Mouse (Mus musculus) heart, embryonic 15.5 days (tissue): Measurements from ENCODE around the gene Acaca. TPM values are rescaled to one million over a fixed set of nuclear protein-coding genes. Genes with fewer than 3 reads are reported as not detected.

ENCODE experiments used
- ATAC-seq: fragments of 200-750 bp; cut with Nextera tagmentation; replicated peaks from 2 replicates; pipeline ENCODE4 v1.8.0; 2017; ENCODE audit warnings: low read depth, moderate TSS enrichment; ENCODE audit not compliant: insufficient number of reproducible peaks, insufficient read depth, low FRiP score
- H3K27ac ChIP-seq: fragments of 300-500 bp; sonication (generic); 2 replicates; pipeline ENCODE4 v1.5.1; 2015; ENCODE audit warnings: mild to moderate bottlenecking, inconsistent platforms
- H3K27me3 ChIP-seq: fragments of 300-500 bp; sonication (generic); 2 replicates; pipeline ENCODE4 v1.6.1; 2015; ENCODE audit warnings: inconsistent platforms
- H3K36me3 ChIP-seq: fragments of 300-500 bp; sonication (generic); 2 replicates; pipeline ENCODE4 v1.6.1; 2015; ENCODE audit warnings: mild to moderate bottlenecking, inconsistent platforms
- H3K4me1 ChIP-seq: fragments of 300-500 bp; sonication (generic); replicated peaks from 2 replicates; pipeline ENCODE4 v1.6.1; 2015; ENCODE audit warnings: inconsistent platforms
- H3K4me2 ChIP-seq: fragments of 300-500 bp; sonication (generic); 2 replicates; pipeline ENCODE4 v1.6.1; 2015; ENCODE audit warnings: inconsistent platforms, mild to moderate bottlenecking, moderate library complexity
- H3K4me3 ChIP-seq: fragments of 300-500 bp; sonication (generic); 2 replicates; pipeline ENCODE4 v1.5.1; 2015; ENCODE audit warnings: mild to moderate bottlenecking, inconsistent platforms
- H3K9ac ChIP-seq: fragments of 300-500 bp; sonication (generic); 2 replicates; pipeline ENCODE4 v1.6.1; 2015; ENCODE audit warnings: mild to moderate bottlenecking, inconsistent platforms
- H3K9me3 ChIP-seq: fragments of 300-500 bp; sonication (generic); replicated peaks from 2 replicates; pipeline ENCODE4 v1.6.1; 2016; ENCODE audit warnings: inconsistent platforms
- WGBS: fragments of 180-500 bp; shearing (Covaris S2); methylation state at CpG from one replicate; pipeline ENCODE4 v1.1.7; 2015; ENCODE audit warnings: mixed read lengths; 5-methylcytosine and 5-hydroxymethylcytosine counted together
- polyA plus RNA-seq: library from polyadenylated mRNA; unstranded; fragments of >200 nt; fragmentation: Nextera tagmentation; extraction: Ambion mirVana; gene quantifications from 2 replicates; pipeline ENCODE4 v1.2.1, GENCODE M21; 2015

Acaca gene
- polyA plus RNA-seq, 1 experiment from 2014 or later, result 5.9 TPM

- WGBS, result 38% methylated on average over 6 of the region's 6 CpGs
- H3K27me3 ChIP-seq, result no peaks in the 10 kb centered on the region
- H3K4me3 ChIP-seq, result no peak overlapping the region
- peak overlapping the region; percentile 60 for H3K27ac ChIP-seq
- peak overlapping the region; percentile 33 for H3K4me2 ChIP-seq
- H3K4me1 ChIP-seq, result peaks cover 8% of the 10 kb centered on the region
- no peak for ATAC-seq
- no peaks in the 10 kb centered on the region for H3K36me3 ChIP-seq
- H3K9me3 ChIP-seq, result no peaks in the 10 kb centered on the region
- no peak overlapping the region for H3K9ac ChIP-seq
Measured at GRCm38 (mm10) chr11:84344522-84345236, 215.2 kb downstream of the Acaca start.

GRCm38 (mm10) chr11:84347766-84348165 is 218.3 kb downstream of the Acaca start:
- H3K4me1 ChIP-seq, result peaks cover 14% of the 10 kb centered on the region
- H3K36me3 ChIP-seq, result no peaks in the 10 kb centered on the region
- ATAC-seq, result no peak
- 79% methylated on average over 2 of the region's 2 CpGs for WGBS
- no peaks in the 10 kb centered on the region for H3K9me3 ChIP-seq
- H3K4me2 ChIP-seq, result no peak overlapping the region
- no peak overlapping the region for H3K4me3 ChIP-seq
- H3K27ac ChIP-seq, result no peak overlapping the region
- no peaks in the 10 kb centered on the region for H3K27me3 ChIP-seq
- no peak overlapping the region for H3K9ac ChIP-seq

DNA sequence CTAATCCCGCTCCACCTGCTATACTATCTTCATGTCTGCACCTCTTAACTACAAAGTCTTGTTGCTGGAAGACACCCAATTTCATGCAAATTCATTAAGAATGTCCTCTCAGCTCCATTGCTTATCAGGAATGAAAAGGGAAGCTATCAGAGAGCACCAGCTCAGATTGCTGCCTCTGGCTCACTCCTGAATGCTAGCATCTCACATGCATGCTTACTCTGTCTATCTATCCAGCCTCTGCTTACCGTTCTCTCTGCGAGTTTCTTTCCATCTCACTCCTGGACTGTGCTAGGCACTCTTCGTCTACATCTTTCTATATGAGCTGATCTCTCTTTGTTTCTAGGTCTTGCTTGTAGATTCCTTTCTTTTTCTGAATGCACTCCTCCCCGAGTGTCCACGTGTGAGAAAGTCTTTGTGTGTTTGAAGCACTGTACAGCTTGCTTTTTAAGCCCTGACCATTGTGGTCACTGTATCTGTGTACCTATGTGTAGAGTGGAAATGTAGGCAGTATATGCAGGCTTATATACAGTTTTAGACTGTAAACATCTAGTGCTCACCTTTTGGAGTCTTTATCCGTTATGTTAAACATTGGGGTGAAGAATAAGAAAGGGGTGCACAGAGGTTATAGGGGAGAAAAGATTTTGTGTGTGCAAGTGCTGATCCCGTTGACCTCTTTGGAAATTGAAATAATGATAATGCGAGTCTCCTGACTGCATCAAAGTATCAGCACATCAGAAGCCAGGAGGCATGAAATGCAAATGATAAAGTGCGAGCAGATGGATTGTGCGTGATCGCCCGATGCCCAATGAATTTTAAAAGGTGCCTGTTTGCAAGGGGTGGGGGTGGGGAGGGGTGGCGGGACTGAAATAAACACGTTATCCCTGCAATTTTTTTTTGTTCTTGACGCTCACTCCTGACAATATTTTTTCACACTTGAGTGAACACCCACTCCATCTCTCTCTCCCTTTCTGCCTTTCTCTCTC is 219.7 kb downstream of the Acaca start:
- H3K9ac ChIP-seq, result no peak overlapping the region
- 77% methylated on average over 16 of the region's 16 CpGs for WGBS
- H3K27ac ChIP-seq, result no peak overlapping the region
- H3K9me3 ChIP-seq, result no peaks in the 10 kb centered on the region
- peaks cover 14% of the 10 kb centered on the region for H3K4me1 ChIP-seq
- no peaks in the 10 kb centered on the region for H3K36me3 ChIP-seq
- no peak overlapping the region for H3K4me3 ChIP-seq
- no peaks in the 10 kb centered on the region for H3K27me3 ChIP-seq
- H3K4me2 ChIP-seq, result no peak overlapping the region
- no peak for ATAC-seq

DNA sequence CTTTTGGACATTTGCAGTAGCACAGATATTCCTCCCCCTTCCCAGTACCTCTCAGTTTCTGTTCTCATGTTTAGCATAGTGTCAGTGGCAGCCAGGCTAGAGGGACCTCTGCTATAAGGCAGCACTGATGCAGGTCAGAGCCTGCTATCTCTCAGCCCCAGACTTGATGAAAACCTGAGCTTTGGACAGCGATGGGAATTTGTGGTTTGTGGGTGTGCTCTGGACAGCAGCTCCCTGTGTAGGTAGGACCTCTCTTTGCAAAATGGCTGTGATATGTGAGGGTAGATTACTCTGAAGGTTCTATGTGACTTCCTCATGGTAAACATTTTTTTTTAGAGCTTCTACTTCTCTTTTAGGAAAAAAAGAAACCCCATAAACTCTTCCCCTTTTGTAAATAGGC is 221.7 kb downstream of the Acaca start:
- WGBS, result 24% methylated on average over 1 of the region's 1 CpGs
- no peaks in the 10 kb centered on the region for H3K27me3 ChIP-seq
- no peak overlapping the region for H3K27ac ChIP-seq
- H3K36me3 ChIP-seq, result no peaks in the 10 kb centered on the region
- peaks cover 6% of the 10 kb centered on the region; the same call in 1 of the 2 replicates for H3K4me1 ChIP-seq
- H3K4me3 ChIP-seq, result no peak overlapping the region
- no peaks in the 10 kb centered on the region for H3K9me3 ChIP-seq
- H3K4me2 ChIP-seq, result no peak overlapping the region
- ATAC-seq, result no peak
- no peak overlapping the region for H3K9ac ChIP-seq

DNA sequence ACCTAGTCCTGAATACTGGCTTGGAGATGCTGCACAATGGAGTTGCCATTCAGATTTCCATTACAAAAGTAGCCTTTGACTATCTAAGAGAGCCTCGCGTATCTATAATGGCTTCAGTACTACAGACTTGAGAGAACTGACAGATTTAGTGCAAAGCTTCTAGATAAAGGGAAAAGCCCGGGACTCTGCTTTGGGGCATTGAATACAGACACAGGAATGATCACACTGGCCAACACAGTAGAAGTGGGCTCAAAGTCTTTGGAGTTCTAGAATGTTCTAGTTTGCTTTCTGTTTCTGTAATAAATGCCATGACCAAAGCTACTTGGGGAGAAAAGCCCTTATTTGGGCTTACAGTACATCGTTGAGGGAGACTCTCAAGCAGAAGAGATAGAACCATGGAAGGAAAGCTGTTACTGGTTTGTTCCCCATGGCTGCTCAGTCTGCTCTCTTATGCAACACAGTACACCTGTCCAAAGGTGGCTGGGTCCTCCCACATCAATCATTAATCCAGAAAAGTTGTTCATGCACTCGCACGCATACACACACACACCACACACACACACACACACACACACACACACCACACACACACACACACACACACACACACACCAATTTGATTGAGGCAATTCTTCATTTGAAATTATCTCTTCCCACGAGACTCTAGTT is 223.7 kb downstream of the Acaca start:
- Histone ChIP-seq H3K27me3 (no peaks in the 10 kb centered on the region), H3K27ac (no peak overlapping the region), H3K4me3 (no peak overlapping the region), H3K9me3 (no peaks in the 10 kb centered on the region), H3K9ac (no peak overlapping the region), H3K4me2 (no peak overlapping the region), H3K4me1 (peaks cover 6% of the 10 kb centered on the region; the same call in 1 of the 2 replicates), H3K36me3 (no peaks in the 10 kb centered on the region)
- ATAC-seq, result no peak
- 79% methylated on average over 7 of the region's 7 CpGs for WGBS

- no peaks in the 10 kb centered on the region for H3K4me1 ChIP-seq
- H3K27ac ChIP-seq, result no peak overlapping the region
- no peak overlapping the region for H3K4me2 ChIP-seq
- no peak overlapping the region for H3K9ac ChIP-seq
- WGBS, result 88% methylated on average over 3 of the region's 3 CpGs
- H3K4me3 ChIP-seq, result no peak overlapping the region
- no peaks in the 10 kb centered on the region for H3K27me3 ChIP-seq
- H3K36me3 ChIP-seq, result no peaks in the 10 kb centered on the region
- no peaks in the 10 kb centered on the region for H3K9me3 ChIP-seq
- no peak for ATAC-seq
Measured at GRCm38 (mm10) chr11:84357304-84357703, 227.8 kb downstream of the Acaca start.

DNA sequence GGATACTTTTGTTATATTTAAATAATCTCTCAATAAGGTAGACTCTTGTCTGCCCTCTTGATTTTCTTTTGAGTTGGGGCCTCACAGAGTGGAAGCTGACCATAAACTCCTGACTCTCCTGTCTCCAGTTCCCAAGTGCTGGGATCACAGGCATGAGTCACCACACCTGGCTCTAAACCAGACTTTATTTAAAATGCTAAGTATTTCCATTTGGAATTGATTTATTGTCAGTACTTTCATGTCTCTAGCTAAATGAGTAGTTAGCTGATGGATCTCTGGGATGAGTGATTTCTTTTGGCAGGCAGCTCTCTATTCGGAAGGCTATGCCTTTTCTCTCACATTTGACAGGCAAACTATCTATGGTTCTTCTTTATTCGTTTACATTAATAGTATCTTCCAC is 228.3 kb downstream of the Acaca start:
- ATAC-seq, result no peak
- Histone ChIP-seq H3K4me2 (no peak overlapping the region), H3K4me3 (no peak overlapping the region), H3K27ac (no peak overlapping the region), H3K9ac (no peak overlapping the region), H3K27me3 (no peaks in the 10 kb centered on the region), H3K4me1 (peaks cover under 1% of the 10 kb centered on the region; the same call in 1 of the 2 replicates), H3K36me3 (no peaks in the 10 kb centered on the region), H3K9me3 (no peaks in the 10 kb centered on the region)
- 80% methylated on average over 2 of the region's 2 CpGs for WGBS

DNA sequence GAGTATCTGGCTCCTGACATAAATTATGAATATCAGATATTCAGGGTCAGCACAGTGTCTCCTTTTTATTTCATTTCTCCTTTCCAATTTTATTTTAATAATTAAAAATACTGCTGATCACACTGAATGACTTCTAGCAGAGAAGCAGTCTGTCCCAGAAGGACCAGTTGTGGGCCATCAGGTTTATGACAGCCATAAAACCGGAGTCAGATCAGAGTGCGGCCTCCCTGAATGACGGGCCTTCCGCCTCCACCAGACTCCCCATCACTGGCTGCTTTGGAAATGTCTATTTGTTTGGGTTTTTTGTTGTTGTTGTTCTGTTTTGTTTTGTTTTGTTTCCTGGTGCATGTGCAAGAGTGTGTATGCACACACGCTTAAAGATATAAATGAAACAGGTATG is 232.1 kb downstream of the Acaca start:
- Histone ChIP-seq H3K27me3 (no peaks in the 10 kb centered on the region), H3K4me2 (no peak overlapping the region), H3K9ac (no peak overlapping the region), H3K36me3 (no peaks in the 10 kb centered on the region), H3K9me3 (no peaks in the 10 kb centered on the region), H3K4me1 (peaks cover 3% of the 10 kb centered on the region; the same call in 1 of the 2 replicates), H3K27ac (no peak overlapping the region), H3K4me3 (no peak overlapping the region)
- ATAC-seq, result no peak
- 91% methylated on average over 5 of the region's 5 CpGs for WGBS

- 49% methylated on average over 6 of the region's 6 CpGs for WGBS
- H3K9me3 ChIP-seq, result no peaks in the 10 kb centered on the region
- no peaks in the 10 kb centered on the region for H3K27me3 ChIP-seq
- no peak overlapping the region for H3K4me3 ChIP-seq
- H3K4me1 ChIP-seq, result peaks cover 3% of the 10 kb centered on the region; the same call in 1 of the 2 replicates
- H3K27ac ChIP-seq, result no peak overlapping the region
- H3K9ac ChIP-seq, result no peak overlapping the region
- no peaks in the 10 kb centered on the region for H3K36me3 ChIP-seq
- ATAC-seq, result no peak
- no peak overlapping the region for H3K4me2 ChIP-seq
Measured at GRCm38 (mm10) chr11:84362633-84363243, 233.3 kb downstream of the Acaca start.

- Histone ChIP-seq H3K36me3 (no peaks in the 10 kb centered on the region), H3K4me1 (peaks cover 3% of the 10 kb centered on the region; the same call in 1 of the 2 replicates), H3K9ac (no peak overlapping the region), H3K9me3 (no peaks in the 10 kb centered on the region), H3K27ac (no peak overlapping the region), H3K27me3 (no peaks in the 10 kb centered on the region), H3K4me2 (no peak overlapping the region), H3K4me3 (no peak overlapping the region)
- no peak for ATAC-seq
- 44% methylated on average over 1 of the region's 1 CpGs for WGBS
Measured at GRCm38 (mm10) chr11:84365313-84365712, 235.8 kb downstream of the Acaca start.

GRCm38 (mm10) chr11:84368902-84369301 is 239.4 kb downstream of the Acaca start:
- H3K9me3 ChIP-seq, result no peaks in the 10 kb centered on the region
- H3K27me3 ChIP-seq, result no peaks in the 10 kb centered on the region
- H3K27ac ChIP-seq, result no peak overlapping the region
- H3K4me1 ChIP-seq, result no peaks in the 10 kb centered on the region
- H3K36me3 ChIP-seq, result 0 out of 2 replicates have a peak, but pooled peaks cover 4% of the 10 kb centered on the region
- 70% methylated on average over 2 of the region's 2 CpGs for WGBS
- H3K4me2 ChIP-seq, result no peak overlapping the region
- H3K9ac ChIP-seq, result no peak overlapping the region
- H3K4me3 ChIP-seq, result no peak overlapping the region
- no peak for ATAC-seq
